Mouse (Mus musculus): ENCODE measurements around the gene Gm20708.
A peak's percentile ranks its signal among the peaks of the same experiment; 100 is the strongest.
"Not testable (repeated sequence)": the region's sequence is repeated elsewhere in the genome, so short reads cannot be mapped to it uniquely, and the experiment has no call there.

Gm20708 gene

DNA sequence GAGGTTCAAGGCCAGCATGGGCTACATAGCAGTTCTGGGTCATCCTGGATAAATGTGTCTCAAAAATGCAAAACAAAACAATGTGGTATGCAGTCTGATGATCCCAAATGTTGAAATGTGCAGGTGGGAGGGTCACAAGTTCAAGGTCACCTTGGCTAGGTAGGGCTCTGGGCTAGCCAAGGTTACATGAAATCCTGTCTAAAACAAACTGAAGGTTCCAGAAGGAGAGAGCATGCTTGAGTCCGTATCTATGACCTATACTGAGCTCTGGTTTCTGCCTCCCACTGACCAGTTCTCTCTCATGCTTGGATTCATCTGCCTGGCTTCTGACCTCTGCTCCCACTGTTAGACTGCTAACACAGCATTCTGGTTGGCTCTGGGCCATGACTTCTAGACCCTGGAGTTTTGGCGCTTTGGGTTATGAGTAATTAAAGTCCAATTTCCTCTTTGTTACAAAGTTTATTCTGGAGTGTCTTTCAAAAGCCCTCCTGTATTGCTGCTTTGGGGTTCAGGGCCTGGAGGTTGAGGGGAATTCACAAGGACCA lies 20.3 kb downstream of the Gm20708 start:
- no peak for DNase-seq (ENCODE audit: extremely low read depth, insufficient read length, low spot score)

DNA sequence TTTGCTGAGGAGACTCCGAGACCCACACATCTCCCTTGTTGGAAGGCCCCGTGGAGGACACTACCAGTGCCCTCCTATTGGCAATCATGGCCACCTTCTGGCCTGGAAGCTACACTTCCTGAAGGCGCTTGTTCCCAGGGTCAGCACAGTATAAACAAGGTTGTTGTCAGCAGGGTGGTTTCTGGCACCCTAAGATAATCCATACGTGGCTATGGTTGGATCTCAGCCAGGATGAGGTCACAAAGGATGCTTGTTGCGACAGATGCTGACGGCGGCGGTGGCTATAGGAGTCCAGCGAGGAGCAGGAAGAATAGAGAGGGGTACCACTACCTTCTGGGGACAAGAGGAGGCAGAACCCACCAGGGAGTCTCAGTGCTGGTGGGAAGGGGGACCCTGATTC lies 20.9 kb downstream of the Gm20708 start:
- DNase-seq (ENCODE audit: extremely low read depth, insufficient read length, low spot score): no peak

DNA sequence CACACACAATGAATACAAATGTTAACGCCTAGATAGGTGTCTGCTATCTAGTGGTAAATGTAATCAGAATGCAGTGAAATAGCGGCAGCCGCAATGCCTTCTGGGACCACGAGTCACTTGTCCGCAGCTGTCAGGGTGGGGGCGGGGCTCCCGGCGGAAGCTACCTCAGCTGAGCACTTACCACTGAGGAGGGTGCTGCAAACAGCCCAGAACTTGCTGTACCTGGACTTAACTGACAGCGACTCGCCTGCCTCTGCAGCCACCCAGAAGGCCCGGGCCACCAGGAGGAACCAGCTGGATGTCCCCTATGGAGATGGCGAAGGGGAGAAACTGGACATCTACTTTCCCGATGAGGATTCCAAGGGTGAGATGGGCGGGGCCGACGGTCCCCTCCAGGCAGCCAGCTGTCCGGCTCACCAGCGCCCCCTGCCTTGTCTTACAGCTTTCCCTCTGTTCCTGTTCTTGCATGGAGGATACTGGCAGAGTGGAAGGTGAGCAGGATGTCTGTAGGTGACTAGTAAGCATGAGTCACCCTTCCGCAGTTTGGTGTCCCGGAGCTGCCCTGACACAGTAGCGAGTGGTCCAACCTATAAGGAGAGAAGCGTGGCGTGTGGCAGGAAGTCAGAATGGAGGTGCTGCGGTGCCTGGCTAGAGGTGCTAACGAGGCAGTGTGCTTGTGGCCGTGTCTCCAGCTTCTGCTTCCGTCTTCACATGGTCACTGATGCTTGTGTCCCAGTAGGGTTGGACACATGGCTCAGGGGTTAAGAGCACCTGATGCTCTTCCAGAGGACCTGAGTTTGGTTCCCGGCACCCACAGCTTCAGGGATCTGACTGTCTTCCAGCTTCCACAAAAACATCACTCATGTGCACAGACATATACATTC lies 22.9 kb downstream of the Gm20708 start:
- peak; percentile 92 for DNase-seq (ENCODE audit: extremely low read depth, insufficient read length, low spot score)

DNA sequence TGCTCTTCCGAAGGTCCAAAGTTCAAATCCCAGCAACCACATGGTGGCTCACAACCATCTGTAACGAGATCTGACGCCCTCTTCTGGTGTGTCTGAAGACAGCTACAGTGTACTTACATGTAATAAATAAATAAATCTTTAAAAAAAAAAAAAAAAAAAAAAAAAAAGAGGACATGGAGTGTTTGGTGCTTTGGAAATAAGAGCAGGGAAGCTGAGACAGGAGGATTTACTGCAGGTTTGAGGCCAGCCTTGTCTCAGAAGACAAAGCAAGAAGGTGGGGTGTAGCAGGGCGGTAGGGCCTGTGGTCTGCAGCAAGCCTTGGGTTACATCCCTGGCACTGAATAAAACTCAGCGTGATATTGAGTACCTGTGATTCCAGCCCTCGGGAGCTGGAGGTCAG lies 24.0 kb downstream of the Gm20708 start:
- DNase-seq (ENCODE audit: extremely low read depth, insufficient read length, low spot score): not testable (repeated sequence)

DNA sequence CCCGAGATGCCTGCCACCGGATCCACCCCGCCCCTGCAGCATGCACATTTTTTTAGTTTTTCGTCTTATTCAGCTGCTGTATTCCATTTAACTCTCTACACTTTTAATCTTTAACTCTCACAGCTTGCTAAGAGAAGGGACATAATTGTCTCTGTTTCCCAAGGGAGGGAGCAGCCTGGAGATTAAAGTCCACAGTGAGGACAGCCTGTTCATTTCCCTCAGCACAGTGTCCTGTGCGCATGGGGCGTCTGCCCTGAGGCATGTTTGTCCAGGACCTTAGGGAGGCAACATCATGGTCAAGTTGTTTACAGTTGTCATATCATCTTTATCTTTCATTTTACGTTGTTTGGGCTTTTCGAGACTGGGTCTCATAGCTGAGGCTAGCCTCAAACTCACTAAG lies 24.6 kb downstream of the Gm20708 start:
- DNase-seq (ENCODE audit: extremely low read depth, insufficient read length, low spot score): no peak

DNA sequence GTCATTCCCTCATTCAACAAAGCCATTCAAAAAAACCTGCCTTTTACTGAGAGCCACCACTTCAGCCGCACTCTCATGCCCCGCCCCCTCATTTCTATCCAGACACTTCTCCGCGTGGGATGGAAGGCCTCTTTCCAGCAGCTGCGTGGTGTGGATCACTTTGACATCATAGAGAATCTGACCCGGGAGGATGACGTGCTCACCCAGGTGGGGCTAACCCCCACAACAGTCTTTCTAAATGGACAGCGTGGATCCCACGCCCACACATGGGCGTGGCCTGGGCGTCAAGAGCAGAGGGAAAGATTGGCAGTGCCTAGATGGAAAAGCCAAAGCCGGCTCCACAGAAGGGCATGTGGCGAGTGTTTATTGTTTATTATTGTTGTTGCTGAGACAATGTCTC lies 26.8 kb downstream of the Gm20708 start:
- no peak for DNase-seq (ENCODE audit: extremely low read depth, insufficient read length, low spot score)

DNA sequence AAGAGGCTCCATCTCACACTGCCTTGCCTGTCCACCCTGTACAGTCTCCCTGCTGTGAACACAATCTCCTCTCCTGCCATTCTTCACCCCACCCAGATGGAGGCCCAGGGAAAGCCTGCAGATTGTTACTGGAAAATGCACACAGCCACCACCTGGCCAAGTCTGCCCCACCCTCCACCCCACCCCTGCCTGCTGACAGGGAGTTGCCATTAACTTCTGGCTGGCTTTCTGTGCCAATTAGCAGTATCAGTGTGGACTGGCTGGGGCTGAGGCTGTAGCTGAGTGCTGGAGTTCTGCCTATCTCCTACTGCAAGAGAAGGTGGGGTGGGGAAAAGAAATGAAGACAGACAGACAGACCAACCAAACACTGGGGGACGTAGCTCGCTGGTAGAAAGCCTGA lies 29.1 kb downstream of the Gm20708 start:
- DNase-seq (ENCODE audit: extremely low read depth, insufficient read length, low spot score): no peak

DNA sequence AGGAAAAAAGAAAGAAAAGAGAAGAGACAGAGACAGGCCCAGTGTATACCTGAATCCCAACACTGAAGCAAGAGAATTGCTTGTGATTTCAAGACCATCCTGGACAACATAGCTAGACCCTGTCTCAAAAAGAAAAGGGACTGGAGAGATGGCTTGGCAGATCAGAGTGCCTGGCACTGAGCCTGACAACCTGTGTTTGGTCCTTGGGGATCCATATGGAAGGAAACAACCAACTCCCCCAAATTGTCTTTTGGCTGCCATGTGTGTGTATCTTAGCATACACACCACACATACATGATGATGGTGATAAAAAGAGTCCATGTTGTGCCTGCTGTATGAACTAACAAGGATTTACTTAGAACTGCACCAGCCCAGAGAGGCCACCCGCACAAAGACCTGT lies 29.6 kb downstream of the Gm20708 start:
- no peak for DNase-seq (ENCODE audit: extremely low read depth, insufficient read length, low spot score)

DNA sequence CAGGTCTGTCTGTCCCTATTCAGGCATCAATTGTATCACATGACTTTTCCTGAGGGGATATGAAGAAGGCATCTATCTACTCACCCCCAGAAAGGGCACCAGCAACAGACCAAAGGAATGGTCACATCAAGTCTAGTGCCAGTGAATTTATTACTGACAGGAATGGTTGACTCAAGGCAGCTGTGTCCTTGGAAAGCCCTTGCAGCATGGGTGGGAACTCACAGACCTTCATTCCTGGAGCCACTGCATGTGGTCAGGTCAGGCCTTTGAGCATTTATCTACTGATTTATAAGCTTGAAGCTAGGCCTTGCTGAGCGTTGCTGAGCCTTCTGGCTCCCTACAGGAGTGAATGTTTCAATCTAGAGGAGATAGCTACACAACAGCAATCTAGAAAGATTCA lies 31.4 kb downstream of the Gm20708 start:
- no peak for DNase-seq (ENCODE audit: extremely low read depth, insufficient read length, low spot score)

DNA sequence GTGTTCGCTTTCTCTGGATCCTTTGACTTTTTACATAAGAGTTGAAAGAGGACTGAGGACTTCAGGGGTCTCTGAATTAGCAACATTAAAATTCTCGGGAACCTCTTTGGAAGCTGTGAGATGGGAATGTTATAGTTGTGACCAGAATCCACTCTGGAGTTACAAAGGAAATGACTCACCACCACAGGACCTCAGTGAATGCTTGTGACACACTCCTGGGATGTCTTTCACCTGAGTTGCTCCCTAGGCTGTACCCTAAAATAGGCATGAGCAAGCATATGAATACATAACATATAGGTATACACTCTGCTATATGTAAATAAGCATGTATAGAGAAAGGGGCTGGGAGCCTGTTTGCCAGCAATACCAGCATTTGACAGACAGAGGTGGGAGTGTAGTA lies 34.0 kb downstream of the Gm20708 start:
- DNase-seq (ENCODE audit: extremely low read depth, insufficient read length, low spot score): peak; percentile 50

DNA sequence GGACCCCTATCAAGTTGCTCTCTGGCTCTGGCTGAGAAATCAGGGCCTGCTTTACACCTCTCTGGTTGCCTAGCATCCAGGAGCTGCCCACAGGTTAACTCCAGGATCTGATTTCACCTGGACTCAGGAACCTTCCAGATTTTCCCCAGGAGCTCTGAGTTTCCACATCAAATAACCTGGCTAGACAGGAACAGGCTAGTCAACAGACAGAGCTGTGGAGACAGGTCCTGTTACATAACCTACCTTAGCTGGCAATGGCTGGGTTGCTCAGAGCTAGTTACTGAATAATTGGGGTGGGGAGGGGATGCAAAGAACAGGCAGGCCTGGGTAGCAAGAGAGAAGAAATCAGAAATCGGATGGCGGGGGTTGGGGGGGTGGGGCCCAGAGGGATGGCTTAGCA lies 35.5 kb downstream of the Gm20708 start:
- DNase-seq (ENCODE audit: extremely low read depth, insufficient read length, low spot score): no peak

DNA sequence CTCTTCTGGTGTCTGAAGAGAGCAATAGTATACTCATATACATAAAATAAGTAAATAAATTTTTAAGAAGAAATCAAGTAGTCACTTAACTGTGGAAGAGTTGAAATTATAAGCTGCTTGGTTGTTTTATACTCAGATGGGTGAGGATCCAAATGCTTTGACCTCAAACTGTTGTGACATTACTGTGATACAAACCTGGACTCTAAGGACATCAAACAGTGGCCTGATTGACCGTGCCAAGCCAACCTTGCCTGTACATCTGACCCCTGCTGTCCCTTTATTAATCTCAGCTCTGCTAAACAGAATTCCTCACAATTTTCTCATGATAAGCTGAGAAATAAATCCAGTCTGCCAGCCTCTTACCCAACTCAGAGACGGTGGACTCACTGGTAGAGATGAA lies 36.2 kb downstream of the Gm20708 start:
- DNase-seq (ENCODE audit: extremely low read depth, insufficient read length, low spot score): no peak

DNA sequence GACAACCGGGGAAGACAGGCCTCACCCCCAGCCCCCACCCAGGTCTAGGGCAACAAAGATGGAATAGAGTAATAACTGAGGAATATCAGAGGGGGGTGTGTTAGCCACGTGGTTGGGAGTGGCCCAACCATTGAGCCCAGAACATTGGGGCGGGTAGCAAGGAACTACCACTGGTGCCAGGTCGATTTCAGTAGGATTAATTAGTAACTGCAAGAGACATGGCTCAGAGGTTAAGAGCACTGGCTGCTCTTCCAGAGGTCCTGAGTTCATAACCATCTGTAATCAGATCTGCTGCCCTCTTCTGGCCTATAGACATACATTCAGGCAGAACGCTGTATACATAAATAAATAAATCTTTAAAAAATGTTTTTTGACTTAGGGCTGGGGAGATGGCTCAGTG lies 37.2 kb downstream of the Gm20708 start:
- no peak for DNase-seq (ENCODE audit: extremely low read depth, insufficient read length, low spot score)

DNA sequence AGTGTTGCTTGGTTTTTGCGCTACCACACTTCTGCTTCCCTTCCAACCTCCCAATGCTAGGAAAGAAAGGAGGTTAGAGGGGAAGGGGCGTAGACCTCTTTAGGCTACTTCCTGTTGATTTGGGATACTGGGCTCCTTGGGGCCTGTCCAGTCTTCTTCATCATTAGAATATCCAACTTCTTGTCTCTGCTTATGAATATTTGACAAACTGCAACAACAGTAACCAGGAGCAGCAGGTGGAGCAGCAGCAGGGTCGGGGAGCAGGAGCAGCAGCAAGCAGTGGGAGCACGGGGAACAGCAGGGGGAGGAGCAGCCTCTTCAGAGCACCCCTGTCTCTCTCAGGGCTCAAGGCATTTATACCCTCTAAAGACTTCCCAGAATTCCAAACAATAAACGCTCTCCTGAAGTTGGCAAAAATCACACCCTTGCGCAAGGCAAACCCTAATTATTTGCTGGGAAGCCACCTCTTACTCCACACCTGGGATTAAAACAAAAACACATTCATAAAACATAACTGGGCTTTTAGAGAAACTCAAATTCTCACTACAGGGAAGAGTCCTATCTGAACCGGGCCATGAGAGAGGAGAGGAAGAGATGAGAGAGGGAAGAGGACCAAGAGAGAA lies 38.2 kb downstream of the Gm20708 start:
- DNase-seq (ENCODE audit: extremely low read depth, insufficient read length, low spot score): peak; percentile 42

DNA sequence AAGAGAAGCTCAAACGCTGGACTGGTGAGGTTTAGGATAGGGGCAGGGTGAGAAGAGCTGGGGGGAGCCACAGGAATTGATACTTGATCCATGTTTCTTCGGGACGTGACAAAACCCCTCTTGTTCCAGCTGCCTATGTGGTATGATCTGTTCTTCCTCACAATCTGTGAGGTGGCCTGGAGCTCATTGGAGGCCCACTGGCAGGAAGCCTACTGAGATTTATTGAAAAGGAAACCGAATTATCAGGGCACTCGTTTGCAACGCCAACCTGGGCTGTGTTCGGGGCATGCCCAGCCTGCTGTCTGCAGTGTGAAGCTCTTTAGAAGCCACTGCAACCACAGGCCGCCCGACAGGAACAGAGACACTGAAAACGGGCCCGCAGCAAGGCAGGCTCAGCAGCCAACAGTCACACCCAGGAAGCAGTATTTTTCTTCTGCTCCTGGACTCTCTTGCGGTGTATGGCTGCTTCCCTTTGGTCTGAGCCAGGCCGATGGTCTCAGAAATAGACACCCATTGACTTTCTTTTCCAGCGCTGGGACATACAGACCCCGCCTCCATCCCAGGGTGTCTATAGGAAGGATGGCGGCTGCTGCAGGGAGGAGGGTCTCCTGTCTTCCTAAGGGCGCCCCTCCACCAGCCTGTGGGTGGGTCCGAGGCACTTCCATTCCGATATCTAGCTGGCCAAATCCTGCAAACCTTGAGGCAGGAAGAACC lies 39.0 kb downstream of the Gm20708 start:
- no peak for DNase-seq (ENCODE audit: extremely low read depth, insufficient read length, low spot score)

DNA sequence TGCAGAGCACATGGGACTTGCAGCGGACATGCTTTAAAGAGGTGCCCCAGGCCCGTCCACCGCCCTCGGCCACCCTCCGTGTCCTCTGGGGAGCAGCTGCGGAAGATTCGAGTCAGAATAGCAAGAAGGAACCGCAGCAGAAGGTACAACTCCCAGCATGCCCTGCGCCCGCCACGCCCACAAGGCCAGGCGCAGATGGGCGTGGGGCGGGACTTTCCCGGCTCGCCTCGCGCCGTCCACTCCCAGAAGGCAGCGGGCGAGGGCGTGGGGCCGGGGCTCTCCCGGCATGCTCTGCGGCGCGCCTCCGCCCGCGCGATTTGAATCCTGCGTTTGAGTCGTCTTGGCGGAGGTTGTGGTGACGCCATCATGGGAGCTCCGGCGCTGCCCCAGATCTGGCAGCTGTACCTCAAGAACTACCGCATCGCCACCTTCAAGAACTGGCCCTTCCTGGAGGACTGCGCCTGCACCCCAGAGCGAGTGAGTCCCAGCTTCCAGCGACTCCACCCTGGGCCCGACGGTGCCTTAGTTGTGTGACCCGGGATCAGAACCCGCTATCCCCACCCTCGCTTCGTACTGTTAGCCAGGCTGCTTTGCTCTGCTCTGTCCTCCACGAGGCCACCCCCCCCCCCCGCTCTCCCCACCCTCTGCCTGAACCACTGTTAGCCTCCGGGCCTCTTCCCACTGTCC lies 39.7 kb downstream of the Gm20708 start, which contains the start of gene Birc5:
TSS of gene Birc5 (plus strand) at position 267 of the 687 bp plus-strand sequence.
- DNase-seq (ENCODE audit: extremely low read depth, insufficient read length, low spot score): peak; percentile 99

DNA sequence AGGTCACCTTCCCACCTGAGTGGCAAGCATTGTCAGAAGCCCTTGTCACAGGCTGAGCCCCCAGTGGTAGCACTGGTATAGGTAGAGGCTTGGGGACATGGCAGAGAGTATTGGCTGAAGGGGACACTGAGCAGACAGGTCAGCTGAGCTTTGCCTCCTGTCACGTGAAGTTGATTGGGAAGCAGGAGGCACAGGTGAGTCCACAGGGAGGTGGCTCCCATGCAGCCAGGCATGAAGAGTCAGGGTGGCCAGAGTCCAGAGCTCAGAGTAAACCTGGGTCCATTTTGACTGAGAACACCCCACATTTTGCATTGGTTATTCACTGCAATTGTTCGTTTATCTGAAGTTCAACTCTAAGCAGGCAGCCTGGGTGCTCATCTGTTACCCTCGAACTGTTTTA lies 43.4 kb downstream of the Gm20708 start:
- no peak for DNase-seq (ENCODE audit: extremely low read depth, insufficient read length, low spot score)

DNA sequence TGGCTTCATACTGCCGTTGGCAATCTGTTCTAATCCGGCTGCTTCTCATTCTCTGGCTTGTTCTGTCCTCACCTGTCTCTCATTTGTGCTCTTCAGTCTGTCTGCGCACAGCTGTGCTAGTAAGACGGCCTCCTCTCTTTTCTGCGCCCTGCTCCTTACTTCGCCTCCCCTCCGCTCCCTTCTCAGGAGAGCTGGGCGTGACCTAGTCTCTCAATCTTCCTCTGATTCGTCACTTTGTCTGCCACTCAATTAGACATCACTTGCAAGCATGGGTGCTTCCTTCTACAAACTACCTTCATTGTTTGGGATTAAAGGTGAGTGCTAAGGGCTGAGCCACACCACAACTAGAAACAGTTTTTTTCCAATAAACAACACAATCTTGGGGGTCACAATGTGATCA lies 44.8 kb downstream of the Gm20708 start:
- DNase-seq (ENCODE audit: extremely low read depth, insufficient read length, low spot score): no peak

DNA sequence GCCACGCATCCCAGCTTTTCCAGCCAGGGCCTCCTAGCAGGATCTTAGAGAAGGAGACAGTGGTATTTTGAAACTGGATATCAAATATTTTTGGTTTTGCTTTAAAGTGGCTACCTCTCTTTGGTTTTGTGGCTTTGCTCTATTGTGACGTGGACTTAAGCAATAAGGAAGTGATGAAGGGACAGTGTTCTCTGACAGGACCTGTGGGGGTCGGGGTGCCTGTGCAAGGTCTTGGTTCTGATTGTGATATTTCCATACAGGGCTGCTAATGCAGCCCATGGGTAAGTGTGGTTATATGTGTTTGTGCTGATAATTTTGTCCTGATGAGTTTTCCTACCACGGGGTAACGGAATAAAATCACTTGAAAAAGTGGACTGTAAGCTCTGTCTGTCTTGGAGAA lies 45.9 kb downstream of the Gm20708 start:
- no peak for DNase-seq (ENCODE audit: extremely low read depth, insufficient read length, low spot score)

DNA sequence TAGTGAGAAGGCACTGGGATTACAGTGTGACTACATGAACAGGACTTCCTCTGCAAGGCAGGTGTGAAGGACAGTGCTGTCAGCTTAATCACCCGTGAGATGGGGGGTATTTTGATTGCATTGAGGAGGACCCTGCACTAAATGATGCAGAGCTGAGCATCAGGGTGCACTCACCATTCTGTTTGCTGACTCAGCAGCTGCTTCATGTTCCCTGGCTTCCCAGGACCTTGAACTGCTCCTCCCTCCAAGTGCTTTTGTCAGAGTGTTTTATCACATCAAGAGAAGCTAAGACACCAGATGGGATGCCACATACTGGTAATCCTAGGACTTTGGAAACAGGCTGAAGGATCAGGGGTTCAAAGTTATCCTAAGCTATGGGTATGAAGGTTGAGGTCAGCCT lies 46.5 kb downstream of the Gm20708 start:
- no peak for DNase-seq (ENCODE audit: extremely low read depth, insufficient read length, low spot score)

DNA sequence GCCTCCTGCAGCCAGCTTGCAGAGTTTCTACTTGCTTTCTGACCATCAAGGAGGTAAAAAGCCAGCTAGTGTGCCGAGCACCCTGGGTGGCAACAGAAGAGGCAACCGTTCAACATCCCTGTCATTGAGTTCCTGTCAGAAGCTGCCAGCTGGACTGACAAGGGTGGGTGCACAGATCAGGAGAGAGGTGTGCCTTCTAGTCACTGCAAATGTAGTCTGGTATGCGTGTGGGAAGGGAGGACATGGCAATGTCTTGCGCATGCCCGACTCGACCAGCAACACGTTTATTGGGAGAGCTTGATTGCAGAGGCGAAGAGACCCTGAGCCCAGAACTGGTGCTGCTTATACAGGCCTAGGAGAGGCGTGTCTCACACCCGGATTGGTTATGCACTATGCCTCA lies 48.0 kb downstream of the Gm20708 start:
- DNase-seq (ENCODE audit: extremely low read depth, insufficient read length, low spot score): no peak

Measured in 3134 (cell line).